Mouse (Mus musculus) cerebellum, adult 2 months (tissue): ENCODE measurements at regions not wholly inside any gene's neighbourhood (a gene's known extent, or its start where the extent isn't known, plus 50 kb on each side); places are given as distances from the start of the nearest gene placed in this dataset.

Experiments used
- CTCF ChIP-seq: fragments of 200-500 bp; IDR thresholded peaks from 2 replicates; pipeline ENCODE4 v1.5.1; 2011; ENCODE audit warnings: low read depth, mild to moderate bottlenecking, control low read depth, low read length, moderate library complexity, borderline replicate concordance; ENCODE audit not compliant: insufficient read depth
- POLR2A ChIP-seq: fragments of 200-500 bp; IDR thresholded peaks from 2 replicates; pipeline ENCODE4 v1.6.1; 2011; ENCODE audit warnings: low read length, control low read depth, borderline replicate concordance; ENCODE audit not compliant: insufficient read depth

DNA sequence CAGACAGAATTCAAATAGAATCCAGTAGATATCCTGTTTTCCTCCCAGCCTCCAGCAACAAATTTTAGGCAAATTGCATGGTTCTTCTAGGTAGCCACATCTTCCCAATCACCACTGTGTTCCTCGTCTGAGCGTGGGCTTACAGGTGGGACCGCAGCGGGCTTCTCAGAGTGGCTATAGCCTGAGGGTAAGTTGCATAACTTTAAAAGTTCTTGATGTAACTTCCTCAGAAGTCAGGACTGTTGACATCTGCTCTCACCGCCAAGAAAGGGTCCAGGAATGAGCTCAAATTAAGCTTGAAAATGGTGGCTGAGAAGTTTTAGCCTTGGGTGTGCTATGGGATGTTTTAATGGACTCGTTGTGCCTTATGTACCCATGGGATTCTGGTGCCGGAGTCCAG is 377.7 kb downstream of the Gxylt1 start:
- no peak for TF ChIP-seq POLR2A
- TF ChIP-seq CTCF, result no peak
